Mouse (Mus musculus): Measurements from ENCODE around the gene Anxa2. TPM values are rescaled to one million over a fixed set of nuclear protein-coding genes. Genes with fewer than 3 reads are reported as not detected.

Anxa2 gene
- polyA plus RNA-seq, 1 experiment: 55.9 TPM

GRCm38 (mm10) chr9:69515416-69515815, 62.0 kb downstream of the Anxa2 start:
- TF ChIP-seq CTCF (IDR thresholded peaks at IDR 0.05; ENCODE audit: extremely low read depth, insufficient read depth, insufficient read length, insufficient replicate concordance) (no peak), POLR2A (IDR thresholded peaks at IDR 0.05; ENCODE audit: low read depth, low read length) (no peak)
- no peak for DNase-seq (ENCODE audit: low read depth in 1 of 2, low spot score in 2 of 2)
- no peaks in the 10 kb centered on the region for H3K36me3 ChIP-seq (ENCODE audit: control insufficient read depth, insufficient read depth, low read length)
- H3K4me1 ChIP-seq (ENCODE audit: control insufficient read depth, insufficient read depth, insufficient read length): no peaks in the 10 kb centered on the region
- no peak overlapping the region for H3K27ac ChIP-seq (ENCODE audit: insufficient read depth, low read length)
- no peaks in the 10 kb centered on the region for H3K27me3 ChIP-seq (ENCODE audit: control insufficient read depth, insufficient read depth, low read length)
- WGBS: 94% methylated on average over 7 of the region's 7 CpGs
- no peak overlapping the region for H3K4me3 ChIP-seq (ENCODE audit: extremely low read depth, insufficient read depth, insufficient read length)

- no peak for DNase-seq (ENCODE audit: low read depth in 1 of 2, low spot score in 2 of 2)
- H3K27me3 ChIP-seq (ENCODE audit: control insufficient read depth, insufficient read depth, low read length): no peaks in the 10 kb centered on the region
- WGBS: 76% methylated on average over 20 of the region's 20 CpGs
- no peak overlapping the region for H3K4me3 ChIP-seq (ENCODE audit: extremely low read depth, insufficient read depth, insufficient read length)
- no peaks in the 10 kb centered on the region for H3K4me1 ChIP-seq (ENCODE audit: control insufficient read depth, insufficient read depth, insufficient read length)
- no peaks in the 10 kb centered on the region for H3K36me3 ChIP-seq (ENCODE audit: control insufficient read depth, insufficient read depth, low read length)
- TF ChIP-seq POLR2A (IDR thresholded peaks at IDR 0.05; ENCODE audit: low read depth, low read length): no peak
- no peak for TF ChIP-seq CTCF (IDR thresholded peaks at IDR 0.05; ENCODE audit: extremely low read depth, insufficient read depth, insufficient read length, insufficient replicate concordance)
- H3K27ac ChIP-seq (ENCODE audit: insufficient read depth, low read length): no peak overlapping the region
Measured at GRCm38 (mm10) chr9:69517387-69518035, 64.1 kb downstream of the Anxa2 start.

Other genes with a start within 250 kb of the Anxa2 start
- 2.2 and 2.6 TPM in 2 replicates for gene Ice2, start 55.7 kb upstream of the Anxa2 start, polyA plus RNA-seq (2012; rRNA removed)

Measured in spleen, adult 2 months (tissue).